Mouse (Mus musculus) monocyte, adult 2 months (primary cell): ENCODE measurements around the gene Clint1.

Experiments
- DNase-seq, 2 experiments: peaks; one replicate each; pipeline ENCODE4 v3.0.0; 2022; ENCODE audit warnings: low spot score in 2 of 2, low read depth in 1 of 2

Clint1 gene

GRCm38 (mm10) chr11:45926640-45927082 is 74.8 kb downstream of the Clint1 start:
- peak; percentile 12 to 64 for DNase-seq

- DNase-seq, result no peak
These were observed 75.6 kb downstream of the Clint1 start for GRCm38 (mm10) chr11:45927456-45927855.

GRCm38 (mm10) chr11:45929541-45929940 is 77.7 kb downstream of the Clint1 start:
- DNase-seq, result no peak

- DNase-seq, result no peak
These were observed 80.9 kb downstream of the Clint1 start for GRCm38 (mm10) chr11:45932771-45933170.

GRCm38 (mm10) chr11:45937478-45937877 is 85.6 kb downstream of the Clint1 start:
- no peak for DNase-seq

- no peak for DNase-seq
These were observed 87.1 kb downstream of the Clint1 start for GRCm38 (mm10) chr11:45938917-45939316.

GRCm38 (mm10) chr11:45942281-45942680 is 90.4 kb downstream of the Clint1 start:
- no peak for DNase-seq

GRCm38 (mm10) chr11:45943108-45943705 is 91.4 kb downstream of the Clint1 start:
- no peak for DNase-seq

GRCm38 (mm10) chr11:45943891-45944642 is 92.2 kb downstream of the Clint1 start:
- no peak for DNase-seq

GRCm38 (mm10) chr11:45944643-45945156 is 92.8 kb downstream of the Clint1 start, which contains the start of gene Lsm11:
Gene Lsm11, minus strand, starts transcription at chr11:45944935.
- DNase-seq, result peak; percentile 95 to 99

GRCm38 (mm10) chr11:45946796-45947195 is 94.9 kb downstream of the Clint1 start:
- DNase-seq, result no peak

- DNase-seq, result no peak
These were observed 95.6 kb downstream of the Clint1 start for GRCm38 (mm10) chr11:45947491-45947890.

- peak; percentile 82 to 88 for DNase-seq
These were observed 103.3 kb downstream of the Clint1 start, which contains the start of gene Thg1l for GRCm38 (mm10) chr11:45955127-45955627. Gene Thg1l, minus strand, starts transcription at chr11:45955494.

- DNase-seq, result no peak
These were observed 107.7 kb downstream of the Clint1 start for GRCm38 (mm10) chr11:45959598-45959997.

GRCm38 (mm10) chr11:45960003-45960402 is 108.2 kb downstream of the Clint1 start:
- DNase-seq, result no peak
